Mouse (Mus musculus): ENCODE measurements around the gene Tlr7.
"Not testable (repeated sequence)": the region's sequence is repeated elsewhere in the genome, so short reads cannot be mapped to it uniquely, and the experiment has no call there.

Tlr7 gene

DNA sequence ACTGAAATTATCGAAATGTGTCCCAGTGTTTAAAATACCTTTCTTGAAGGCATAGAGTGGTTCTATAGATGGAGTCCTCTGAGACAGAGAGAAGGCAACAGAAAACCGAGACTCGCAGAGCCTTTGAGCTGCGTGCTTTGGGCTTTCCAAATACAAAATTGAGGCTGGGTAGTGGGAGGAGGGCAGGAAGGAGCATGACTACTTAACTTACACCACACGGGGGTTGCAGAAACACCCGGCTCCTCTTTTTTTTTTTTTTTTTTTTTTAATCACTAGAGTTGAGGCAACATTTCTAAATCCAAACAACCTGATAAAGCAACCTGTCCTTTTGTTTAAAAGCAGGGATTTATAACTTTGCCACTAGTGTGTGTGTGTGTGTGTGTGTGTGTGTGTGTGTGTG, at the start of gene Tlr7:
Gene Tlr7, minus strand, starts transcription at position 160 of the 400 bp plus-strand sequence.
- DNase-seq (ENCODE audit: low spot score in 2 of 2): no peak

DNA sequence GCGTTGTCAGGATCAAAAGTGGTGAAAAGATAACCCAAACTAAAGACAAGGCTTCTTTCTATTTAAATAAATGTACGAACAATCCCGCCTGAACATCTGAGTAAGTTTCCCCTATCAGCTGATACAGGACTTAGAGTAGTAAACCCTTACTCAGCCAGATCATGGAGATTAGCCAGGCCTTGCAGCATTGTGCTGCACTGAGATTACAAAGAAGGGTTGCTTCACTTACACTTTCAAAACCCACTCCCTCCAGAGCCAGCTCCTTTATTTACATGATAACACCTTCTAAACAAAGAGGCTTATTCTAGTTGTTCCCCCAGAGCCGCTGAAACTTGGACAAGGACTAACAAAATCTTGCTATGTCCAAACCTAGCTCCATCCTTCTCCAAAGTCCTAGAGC, 49.7 kb upstream of the Tlr7 start:
- DNase-seq (ENCODE audit: low spot score in 2 of 2): no peak

DNA sequence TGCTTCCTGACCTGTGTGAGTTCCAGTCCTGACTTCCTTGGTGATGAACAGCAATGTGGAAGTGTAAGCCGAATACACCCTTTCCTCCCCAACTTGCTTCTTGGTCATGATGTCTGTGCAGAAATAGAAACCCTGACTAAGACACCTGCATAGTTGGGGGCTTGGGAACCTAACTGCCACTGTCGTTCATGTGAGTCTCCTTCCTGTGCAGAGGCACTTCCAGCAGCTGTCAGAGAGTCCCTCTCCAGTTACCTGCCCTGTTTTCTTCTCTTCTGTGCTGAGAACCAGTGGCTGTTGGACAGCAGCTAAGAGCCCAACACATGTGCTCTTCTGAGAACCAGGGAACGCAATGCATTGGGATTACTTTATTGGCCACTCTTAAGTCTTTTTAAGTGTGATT, 30.9 kb upstream of the Tlr7 start:
- DNase-seq (ENCODE audit: low spot score in 2 of 2): not testable (repeated sequence)

DNA sequence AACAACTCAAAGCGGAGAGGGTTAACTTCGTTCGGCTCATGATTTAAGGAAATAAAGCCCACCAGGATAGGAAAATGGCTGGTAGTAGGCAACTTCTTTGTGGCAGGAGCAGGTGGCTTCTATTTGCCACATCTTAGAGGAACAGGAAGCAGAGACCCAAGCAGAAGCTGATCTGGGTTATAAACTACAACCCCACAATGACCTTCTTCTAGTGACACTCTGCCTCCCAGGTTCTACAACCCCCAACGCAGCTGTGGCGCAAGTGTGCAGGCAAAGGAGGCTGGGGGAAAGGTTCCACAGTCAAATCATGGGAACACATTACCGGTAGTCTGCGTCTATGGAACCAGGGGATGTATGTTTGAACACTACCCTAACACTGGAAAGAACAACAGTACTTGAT, 29.3 kb upstream of the Tlr7 start:
- DNase-seq (ENCODE audit: low spot score in 2 of 2): no peak

DNA sequence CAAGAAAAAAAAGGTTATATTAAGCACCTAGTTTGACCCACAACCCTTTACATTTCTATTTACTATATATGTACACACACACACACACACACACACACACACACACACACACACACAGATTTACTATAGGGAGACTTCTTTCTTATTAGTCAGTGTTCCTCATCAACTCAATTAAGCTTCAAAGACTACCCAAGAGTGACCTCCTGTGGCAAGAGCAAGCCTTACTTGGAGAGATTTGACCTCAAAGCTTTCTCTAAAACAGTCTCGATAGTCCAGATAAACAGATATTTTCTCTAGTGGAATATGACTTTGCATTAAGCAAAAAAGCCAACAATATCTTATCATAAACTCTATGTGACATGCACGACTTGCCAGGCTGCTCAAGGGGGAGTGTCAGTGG, 27.1 kb upstream of the Tlr7 start:
- DNase-seq (ENCODE audit: low spot score in 2 of 2): no peak

DNA sequence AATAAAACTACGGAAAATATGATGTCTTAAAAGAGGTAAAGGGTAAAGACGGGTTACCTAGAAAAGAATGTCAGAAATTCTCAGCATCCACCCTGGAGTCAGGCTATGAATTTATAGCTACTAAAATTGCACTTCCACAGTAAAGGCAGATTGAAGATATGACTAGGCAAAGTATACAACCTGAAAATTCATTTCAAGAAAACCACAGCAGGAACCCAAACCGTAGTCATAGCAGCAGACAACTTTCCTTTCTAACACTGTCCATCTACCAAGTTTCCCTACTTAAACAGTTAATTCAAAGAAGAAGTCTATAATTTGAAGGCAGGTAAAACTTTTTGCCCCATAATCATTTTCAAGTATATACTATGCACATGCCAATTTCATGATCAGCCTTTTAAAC, 25.6 kb upstream of the Tlr7 start:
- no peak for DNase-seq (ENCODE audit: low spot score in 2 of 2)

DNA sequence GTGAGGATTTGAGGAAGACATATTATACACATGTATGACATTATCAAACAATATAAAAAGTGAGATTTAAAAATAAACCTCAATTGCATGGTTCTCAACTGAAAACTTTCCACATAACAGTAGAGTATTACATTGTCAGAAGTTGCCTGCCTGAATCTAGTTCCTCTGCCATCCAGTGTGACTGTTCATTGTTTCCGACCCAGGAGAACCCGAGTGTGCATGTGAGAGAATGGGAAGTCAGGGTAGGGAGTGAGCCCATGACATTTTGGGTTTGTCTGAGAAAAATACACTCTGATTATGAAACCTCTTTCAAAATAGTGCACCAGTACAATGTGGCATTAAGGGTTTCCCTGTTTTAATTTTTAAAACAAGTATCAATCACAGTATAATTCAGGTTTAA, 23.3 kb upstream of the Tlr7 start:
- DNase-seq (ENCODE audit: low spot score in 2 of 2): no peak

DNA sequence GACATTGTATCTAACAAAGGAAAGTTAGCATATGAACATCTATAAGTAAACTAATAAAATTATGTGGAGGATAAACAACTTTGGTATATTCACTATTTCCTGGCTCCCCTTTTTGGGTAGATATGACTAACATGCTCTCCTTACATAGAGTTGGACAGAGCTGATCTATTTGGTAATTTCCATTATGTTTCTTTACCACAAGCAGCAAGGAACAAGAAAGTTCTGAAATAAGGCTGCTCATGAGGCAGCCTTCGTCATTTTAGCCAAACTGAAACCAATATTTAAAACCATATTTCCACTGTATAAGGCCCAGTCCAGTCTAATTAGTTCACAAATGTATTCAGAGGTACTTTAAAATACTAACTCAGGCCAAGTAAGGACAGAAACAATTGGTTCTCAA, 16.1 kb upstream of the Tlr7 start:
- no peak for DNase-seq (ENCODE audit: low spot score in 2 of 2)

DNA sequence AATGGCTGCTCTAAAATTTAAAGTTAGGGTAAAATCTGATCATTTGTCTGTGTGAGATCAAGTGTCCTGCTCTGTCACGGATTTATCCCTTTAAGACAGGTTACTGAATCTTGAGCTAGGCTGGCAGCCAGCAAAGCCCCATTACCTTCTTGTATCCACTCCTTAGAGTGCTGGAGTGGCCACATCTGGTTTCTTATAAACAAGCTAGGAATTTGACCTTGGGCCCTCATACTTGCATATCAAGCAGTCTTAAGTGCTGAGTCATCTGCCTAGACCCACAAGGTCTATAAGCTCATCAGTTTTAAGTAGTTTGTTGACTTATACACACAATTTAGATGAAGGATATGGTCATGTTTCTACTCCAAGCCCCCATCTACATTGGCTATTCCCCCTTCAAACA, 14.0 kb upstream of the Tlr7 start:
- DNase-seq (ENCODE audit: low spot score in 2 of 2): no peak

DNA sequence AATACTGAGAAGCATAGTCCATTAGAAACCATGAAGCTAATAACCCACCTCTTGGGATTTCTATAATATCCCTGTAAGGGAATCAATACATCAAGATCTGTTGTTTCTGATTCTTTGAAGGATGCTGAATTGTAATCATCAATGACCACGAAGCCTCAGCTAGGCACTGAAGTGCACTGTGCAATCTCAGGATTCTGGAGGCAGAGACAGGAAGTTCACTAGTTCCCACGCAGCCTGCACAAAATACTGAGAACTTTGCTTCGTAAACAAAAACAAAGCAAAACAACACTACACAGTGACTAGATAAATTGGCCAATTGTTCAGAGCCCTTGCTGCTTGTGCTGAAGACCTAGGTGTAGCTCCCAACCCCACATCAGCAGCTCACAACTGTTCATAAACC, 11.5 kb upstream of the Tlr7 start:
- DNase-seq (ENCODE audit: low spot score in 2 of 2): no peak

DNA sequence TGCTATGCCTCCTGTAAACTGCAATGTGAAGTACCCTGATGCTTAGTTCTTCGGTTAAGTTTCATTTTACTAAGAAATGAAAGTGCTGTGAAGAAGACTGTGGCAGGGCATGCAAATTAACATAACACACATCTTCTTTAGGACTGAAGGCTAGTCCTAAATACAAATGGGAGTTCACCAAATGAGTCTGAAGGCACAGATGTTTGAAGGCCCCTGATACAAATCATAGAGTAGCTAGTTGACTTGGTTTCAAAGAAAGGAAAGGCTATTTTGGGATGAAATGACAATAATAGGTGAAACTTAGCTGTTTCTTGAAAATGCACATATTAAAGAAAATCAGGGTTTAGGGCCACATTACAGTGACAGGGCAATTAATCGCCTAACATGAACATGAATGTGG, 9.8 kb upstream of the Tlr7 start:
- no peak for DNase-seq (ENCODE audit: low spot score in 2 of 2)

DNA sequence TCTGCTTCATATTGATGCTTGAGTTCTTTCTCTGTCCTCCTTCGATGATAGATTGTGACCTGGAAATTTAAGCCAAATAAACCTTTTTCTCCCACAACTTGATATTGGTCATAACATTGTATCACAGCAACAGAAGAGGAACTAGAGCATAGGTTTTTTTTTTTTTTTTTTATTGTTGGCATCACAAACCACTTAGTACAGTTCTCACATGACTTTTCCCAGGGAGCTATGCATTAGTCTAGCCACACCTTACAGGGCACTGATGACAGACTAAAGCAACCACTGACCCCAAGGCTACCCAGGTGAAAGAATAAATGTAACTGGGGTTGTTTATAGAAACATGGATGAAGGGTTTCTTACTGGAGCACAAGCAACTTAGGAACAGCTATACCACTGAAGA, 7.6 kb upstream of the Tlr7 start:
- no peak for DNase-seq (ENCODE audit: low spot score in 2 of 2)

DNA sequence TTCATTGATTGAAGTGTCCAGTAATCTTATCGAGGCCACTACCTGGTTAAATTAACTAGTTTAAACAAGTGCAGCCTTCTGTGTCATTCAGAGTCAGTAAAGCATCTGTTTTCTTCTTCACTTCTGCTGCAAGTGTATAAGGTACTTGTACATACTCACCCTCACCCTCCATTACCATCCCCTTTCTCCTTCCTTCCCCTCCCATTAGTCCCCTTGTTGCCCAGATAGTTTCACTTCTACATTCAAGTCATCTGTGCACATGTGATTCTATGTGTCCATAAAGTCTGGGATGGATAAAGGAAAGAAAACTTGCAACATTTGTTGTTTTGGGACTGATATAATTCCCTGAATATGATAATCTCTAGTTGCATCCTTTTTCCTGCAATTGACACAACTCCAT, 4.2 kb upstream of the Tlr7 start:
- DNase-seq (ENCODE audit: low spot score in 2 of 2): no peak

DNA sequence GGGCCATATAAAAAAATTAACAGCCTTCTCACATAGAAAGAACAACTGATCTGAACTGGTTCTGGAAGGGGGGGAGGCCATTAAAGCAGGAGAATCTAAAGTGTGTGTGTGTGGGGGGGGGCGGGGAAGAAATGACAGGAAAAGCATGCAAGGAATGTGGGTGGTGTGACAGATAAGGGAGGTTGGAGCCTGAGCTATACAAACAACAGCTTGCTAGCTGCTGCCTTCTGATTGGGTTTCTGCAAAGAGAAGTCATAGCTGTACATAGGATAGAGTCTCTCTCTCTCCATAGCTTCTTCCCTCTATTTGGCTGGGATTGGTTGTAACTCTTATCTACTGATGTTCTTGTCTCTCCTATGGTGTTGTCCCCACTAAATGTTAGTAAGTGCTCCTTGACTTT, 2.2 kb upstream of the Tlr7 start:
- DNase-seq (ENCODE audit: low spot score in 2 of 2): no peak

DNA sequence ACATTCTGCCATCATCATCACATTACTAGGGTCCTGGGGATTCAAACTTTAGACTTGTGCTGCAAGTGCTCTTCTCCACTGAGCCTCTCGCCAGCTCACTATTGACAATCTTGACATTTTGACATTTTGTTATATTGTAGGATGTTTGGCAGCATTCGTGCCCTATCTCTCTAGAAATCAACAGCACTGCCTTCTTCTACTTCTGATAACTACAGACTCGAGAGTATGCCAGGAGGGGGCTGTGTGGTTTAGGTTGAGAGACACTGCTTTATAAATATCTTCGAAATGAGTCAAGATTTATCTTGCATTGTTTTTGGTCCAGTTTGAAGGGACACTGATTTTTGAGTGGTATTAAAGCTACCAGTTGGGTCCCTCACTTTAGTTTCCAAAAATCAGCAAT, 635 bp upstream of the Tlr7 start:
- no peak for DNase-seq (ENCODE audit: low spot score in 2 of 2)

DNA sequence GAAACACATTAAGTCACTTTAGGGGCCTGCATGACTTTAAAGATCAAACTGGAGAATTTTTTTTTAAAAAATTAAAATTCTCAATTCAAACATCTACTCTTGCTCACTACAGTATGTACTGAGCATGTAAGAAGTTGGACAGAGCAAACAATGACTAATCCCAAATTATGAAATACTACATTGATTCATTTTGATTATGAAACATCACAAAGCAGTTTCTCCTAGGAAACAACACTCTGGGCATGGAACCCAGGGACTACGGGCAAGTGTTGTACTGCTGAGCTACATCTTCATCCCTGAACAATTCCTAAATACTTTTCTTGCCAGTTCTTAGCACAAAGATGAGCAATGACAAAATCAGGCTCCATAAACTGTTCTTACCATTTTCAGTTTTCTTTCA, 738 bp downstream of the Tlr7 start:
- DNase-seq (ENCODE audit: low spot score in 2 of 2): no peak

DNA sequence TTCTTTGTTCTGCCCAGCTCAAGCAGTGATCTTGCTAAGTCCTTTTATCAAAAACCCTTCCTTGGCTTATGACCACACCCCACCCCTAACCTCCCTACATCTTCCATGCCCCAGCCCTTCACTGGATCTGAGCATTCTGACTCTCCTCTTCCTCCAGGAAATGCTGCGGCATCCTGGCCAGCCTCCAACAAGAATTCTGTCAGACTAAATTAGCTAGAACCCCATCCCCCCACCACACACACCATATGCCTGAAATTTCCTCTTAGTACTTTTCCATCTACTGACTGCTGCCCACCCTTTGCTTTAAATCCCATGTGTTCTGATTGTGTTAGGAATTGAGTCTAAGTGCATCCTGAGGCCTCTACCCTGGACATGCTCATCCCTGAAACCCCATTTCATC, 1.3 kb downstream of the Tlr7 start:
- peak in 1 of 2 experiments; percentile 5 for DNase-seq (ENCODE audit: low spot score in 2 of 2)

DNA sequence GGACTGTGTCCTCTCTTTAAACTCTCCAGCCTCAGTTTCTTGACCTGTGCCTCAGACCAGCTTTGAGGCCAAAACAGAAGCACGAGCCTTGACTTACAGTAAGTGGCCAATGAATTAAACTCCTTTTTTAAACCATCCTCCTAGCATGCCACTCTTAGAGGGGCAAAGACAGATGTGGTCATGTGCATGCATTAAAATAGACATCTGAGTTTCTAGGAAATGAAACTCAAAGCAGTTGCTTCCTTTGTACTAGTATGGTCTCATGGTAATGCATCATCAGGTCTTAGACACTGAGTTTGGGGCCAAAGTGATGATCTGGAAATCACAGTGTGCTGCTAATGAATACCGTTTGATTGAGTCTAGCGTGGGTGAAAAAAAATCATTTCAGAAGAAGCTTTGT, 1.8 kb downstream of the Tlr7 start:
- DNase-seq (ENCODE audit: low spot score in 2 of 2): no peak

DNA sequence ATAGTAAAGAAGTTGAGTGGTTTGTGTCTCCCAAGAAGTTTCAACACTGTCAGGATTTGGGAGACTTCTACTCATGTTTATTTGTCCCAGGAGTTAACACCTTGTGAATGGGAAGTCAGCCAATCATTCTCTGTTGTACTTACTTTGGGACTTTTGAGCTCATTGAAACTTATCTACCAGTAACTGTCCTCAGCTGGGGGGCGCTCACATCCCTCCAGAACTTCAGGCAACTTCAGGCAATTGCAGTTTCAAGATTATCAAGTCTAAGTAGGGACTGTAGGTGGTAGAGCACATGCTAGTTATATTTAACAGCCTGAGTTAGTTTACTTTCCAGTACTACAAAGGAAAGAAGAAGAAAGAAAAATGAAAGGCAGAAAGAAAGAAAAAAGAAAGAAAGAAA, 6.6 kb downstream of the Tlr7 start:
- DNase-seq (ENCODE audit: low spot score in 2 of 2): no peak

DNA sequence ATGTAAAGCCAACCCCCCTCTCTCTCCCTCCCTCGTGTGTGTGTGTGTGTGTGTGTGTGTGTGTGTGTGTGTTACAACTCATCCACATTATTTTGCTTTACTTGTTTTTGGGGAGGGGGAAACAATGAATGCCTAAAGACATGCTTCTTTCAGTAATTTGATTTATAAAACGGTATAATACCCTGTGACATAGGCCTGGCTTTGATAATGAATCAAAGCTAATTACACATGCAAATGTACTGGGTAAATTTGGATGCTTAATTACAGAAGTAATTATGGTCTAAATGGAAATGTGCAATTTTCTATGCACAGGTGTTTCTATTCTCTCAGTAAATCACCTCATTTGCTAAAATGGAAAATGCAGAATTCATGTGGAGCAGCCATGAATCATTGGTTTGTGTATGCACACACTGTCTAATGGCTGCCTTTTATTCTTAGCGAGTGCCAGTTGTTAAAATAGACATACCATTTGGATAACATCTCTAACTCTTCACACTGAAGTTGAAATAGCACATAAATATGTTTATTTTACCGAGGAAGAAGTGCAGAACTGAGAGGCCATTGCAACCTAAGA, 9.0 kb downstream of the Tlr7 start:
- no peak for DNase-seq (ENCODE audit: low spot score in 2 of 2)

DNA sequence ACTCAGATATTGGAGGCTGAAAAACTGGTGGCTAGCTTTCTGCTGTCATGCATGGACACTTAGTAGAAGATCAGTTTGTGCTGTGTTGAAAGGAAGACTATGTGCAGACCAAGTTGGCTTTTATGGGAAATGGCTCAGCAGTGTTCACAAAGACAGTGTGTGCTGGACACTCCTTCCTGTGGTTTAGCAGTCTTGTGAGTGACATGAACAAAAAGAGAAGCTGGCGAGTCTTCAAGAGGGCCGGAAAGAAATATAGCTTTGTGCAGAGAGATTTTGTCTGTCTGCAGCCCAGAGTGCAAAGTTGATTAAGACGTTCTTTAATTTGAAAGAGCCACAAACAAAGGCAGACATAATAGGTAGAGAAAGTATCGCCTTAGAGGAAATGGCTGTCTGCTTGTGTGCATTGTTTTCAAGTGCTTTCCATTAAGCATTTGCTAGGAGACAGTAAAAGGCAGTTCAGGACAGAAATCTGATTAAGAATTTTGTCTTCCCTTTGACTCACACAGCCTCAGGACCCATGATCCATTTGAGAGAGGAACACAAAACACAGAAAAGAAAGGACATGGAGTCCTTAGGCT, 11.4 kb downstream of the Tlr7 start:
- DNase-seq (ENCODE audit: low spot score in 2 of 2): no peak

DNA sequence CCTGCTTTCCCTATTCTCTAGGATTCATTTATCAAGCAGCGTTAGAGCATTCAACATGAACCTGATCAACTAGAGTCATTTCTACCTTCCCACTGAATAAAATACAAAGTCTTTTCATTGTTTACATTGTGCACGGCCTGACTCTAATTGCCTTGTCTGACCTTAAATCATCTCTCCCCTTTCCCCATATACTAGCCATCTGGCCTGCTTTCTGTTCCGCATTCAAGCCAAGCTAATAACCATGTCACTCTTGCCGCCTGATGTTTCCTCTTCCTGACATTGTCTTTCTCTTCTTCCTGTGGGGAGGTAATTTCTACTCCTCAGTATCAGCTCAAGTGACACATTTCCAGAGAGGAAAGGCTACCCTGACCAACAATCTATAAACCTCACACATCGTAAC, 14.6 kb downstream of the Tlr7 start:
- DNase-seq (ENCODE audit: low spot score in 2 of 2): no peak

DNA sequence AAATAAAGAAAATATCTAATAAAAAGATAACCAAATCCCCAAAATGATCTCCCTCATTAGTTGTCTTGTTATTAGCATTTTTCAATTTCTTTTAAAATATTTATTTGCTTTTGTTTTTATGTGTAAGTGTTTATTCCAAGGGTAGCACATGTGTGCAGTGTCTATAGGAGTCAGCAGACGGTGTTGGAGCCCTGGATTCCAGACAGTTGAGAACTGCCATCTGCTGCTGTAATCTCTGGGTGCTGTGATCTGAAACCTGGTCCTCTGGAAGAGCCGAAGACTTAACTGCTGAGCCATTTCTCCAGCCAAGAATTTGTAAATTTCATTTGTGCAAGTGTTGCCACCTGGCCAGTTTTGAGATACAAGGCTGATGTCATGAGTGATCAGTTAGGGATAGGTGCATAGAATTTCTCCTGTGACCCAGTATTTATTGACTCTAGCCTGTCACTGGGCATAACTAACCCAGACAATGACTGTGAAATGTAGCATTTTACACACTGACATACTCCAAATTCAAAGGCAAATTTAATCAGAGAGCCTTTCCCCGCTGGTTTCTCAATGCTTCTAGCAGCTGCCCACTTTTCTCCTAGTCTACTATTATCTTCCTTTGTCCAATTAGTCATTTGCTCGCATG, 15.1 kb downstream of the Tlr7 start:
- DNase-seq (ENCODE audit: low spot score in 2 of 2): no peak

DNA sequence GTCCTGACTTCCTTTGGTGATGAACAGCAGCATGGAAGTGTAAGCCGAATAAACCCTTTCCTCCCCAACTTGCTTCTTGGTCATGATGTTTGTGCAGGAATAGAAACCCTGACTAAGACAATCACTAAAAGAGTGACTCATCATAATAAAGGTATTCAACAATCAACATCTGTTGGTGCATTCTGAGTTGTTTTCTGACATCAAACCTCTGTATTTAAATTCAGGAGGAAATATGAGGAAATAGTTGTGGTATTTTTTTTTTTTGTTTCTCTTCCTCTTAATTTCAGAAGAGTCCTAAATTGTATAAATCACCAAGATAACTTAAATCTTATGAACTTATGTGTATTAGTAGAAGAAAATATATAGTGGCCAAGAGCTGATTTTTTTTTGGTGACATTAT, 28.3 kb downstream of the Tlr7 start:
- not testable (repeated sequence) for DNase-seq (ENCODE audit: low spot score in 2 of 2)
